Mouse (Mus musculus) cerebellum, adult 2 months (tissue): ENCODE measurements around the gene Galns.

Source experiments
- CTCF ChIP-seq: fragments of 200-500 bp; IDR thresholded peaks from 2 replicates; pipeline ENCODE4 v1.5.1; 2011; ENCODE audit warnings: low read depth, mild to moderate bottlenecking, control low read depth, low read length, moderate library complexity, borderline replicate concordance; ENCODE audit not compliant: insufficient read depth
- POLR2A ChIP-seq: fragments of 200-500 bp; IDR thresholded peaks from 2 replicates; pipeline ENCODE4 v1.6.1; 2011; ENCODE audit warnings: low read length, control low read depth, borderline replicate concordance; ENCODE audit not compliant: insufficient read depth

GRCm38 (mm10) chr8:122550234-122550994 is 60.8 kb downstream of the Galns start:
- no peak for TF ChIP-seq POLR2A
- no peak for TF ChIP-seq CTCF
